Mouse (Mus musculus) layer of hippocampus, adult 18-20 months (tissue): ENCODE measurements around the gene Fmo1. TPM values are rescaled to one million over a fixed set of nuclear protein-coding genes. Genes with fewer than 3 reads are reported as not detected.

ENCODE experiments used
- DNase-seq, 2 experiments: peaks; one replicate each; pipeline ENCODE4 v3.0.0; 2022; ENCODE audit warnings: low spot score in 2 of 2
- long read RNA-seq: library from polyadenylated mRNA; stranded (forward); transcript quantifications from one replicate; pipeline ENCODE4 v2.0.0, GENCODE M21; 2021
- total RNA-seq, 2 experiments: library from RNA; stranded (reverse); gene quantifications; 2 replicates each; pipeline ENCODE4 v1.2.3; 2021

Gene Fmo1
- 1 to 10 TPM; 7.3 to 8.6 TPM for total RNA-seq
- long read RNA-seq, partial matches to known transcripts: 0 of 2 reads
- long read RNA-seq, other reads (novel, unspliced or antisense): 1 of 2 reads

GRCm38 (mm10) chr1:162866280-162866681 is at the start of gene Fmo1:
Gene Fmo1 (minus strand): TSS chr1:162866610.
- DNase-seq: no peak

- no peak for DNase-seq
Measured at GRCm38 (mm10) chr1:162914932-162915556, 48.6 kb upstream of the Fmo1 start.

GRCm38 (mm10) chr1:162912085-162912484 is 45.7 kb upstream of the Fmo1 start:
- DNase-seq: no peak

- no peak for DNase-seq
Measured at GRCm38 (mm10) chr1:162901879-162902278, 35.5 kb upstream of the Fmo1 start.

GRCm38 (mm10) chr1:162897838-162898811 is 31.7 kb upstream of the Fmo1 start, which contains the start of gene Fmo2:
Gene Fmo2 (minus strand): TSS chr1:162898726.
- no peak for DNase-seq

- DNase-seq: peak; percentile 31 to 66
Measured at GRCm38 (mm10) chr1:162895900-162896299, 29.5 kb upstream of the Fmo1 start.

- DNase-seq: no peak
Measured at GRCm38 (mm10) chr1:162893014-162893413, 26.6 kb upstream of the Fmo1 start.

GRCm38 (mm10) chr1:162891980-162892451 is 25.6 kb upstream of the Fmo1 start:
- DNase-seq: no peak

- no peak for DNase-seq
Measured at GRCm38 (mm10) chr1:162888646-162889045, 22.2 kb upstream of the Fmo1 start.

GRCm38 (mm10) chr1:162887644-162888043 is 21.2 kb upstream of the Fmo1 start:
- no peak for DNase-seq

GRCm38 (mm10) chr1:162886138-162886816 is 19.9 kb upstream of the Fmo1 start:
- no peak for DNase-seq

- no peak for DNase-seq
Measured at GRCm38 (mm10) chr1:162882681-162883080, 16.3 kb upstream of the Fmo1 start.

- peak; percentile 22 to 51 for DNase-seq
Measured at GRCm38 (mm10) chr1:162879595-162880369, 13.4 kb upstream of the Fmo1 start.

GRCm38 (mm10) chr1:162875091-162875490 is 8.7 kb upstream of the Fmo1 start:
- DNase-seq: no peak

GRCm38 (mm10) chr1:162871701-162872311 is 5.4 kb upstream of the Fmo1 start:
- DNase-seq: no peak

- DNase-seq: no peak
Measured at GRCm38 (mm10) chr1:162870978-162871377, 4.6 kb upstream of the Fmo1 start.

- DNase-seq: no peak
Measured at GRCm38 (mm10) chr1:162867396-162867795, 986 bp upstream of the Fmo1 start.

GRCm38 (mm10) chr1:162865493-162865830 is 948 bp downstream of the Fmo1 start:
- no peak for DNase-seq

- no peak for DNase-seq
Measured at GRCm38 (mm10) chr1:162864816-162865492, 1.5 kb downstream of the Fmo1 start.

GRCm38 (mm10) chr1:162864279-162864678 is 2.1 kb downstream of the Fmo1 start:
- no peak for DNase-seq
